Mouse (Mus musculus) cerebellum, adult 2 months (tissue): ENCODE results near the gene Slc1a2.

Experiments used
- CTCF ChIP-seq: fragments of 200-500 bp; IDR thresholded peaks from 2 replicates; pipeline ENCODE4 v1.5.1; 2011; ENCODE audit warnings: low read depth, mild to moderate bottlenecking, control low read depth, low read length, moderate library complexity, borderline replicate concordance; ENCODE audit not compliant: insufficient read depth
- POLR2A ChIP-seq: fragments of 200-500 bp; IDR thresholded peaks from 2 replicates; pipeline ENCODE4 v1.6.1; 2011; ENCODE audit warnings: low read length, control low read depth, borderline replicate concordance; ENCODE audit not compliant: insufficient read depth

GRCm38 (mm10) chr2:102704781-102705180, 46.3 kb downstream of the Slc1a2 start:
- TF ChIP-seq CTCF (no peak), POLR2A (no peak)
